Mouse (Mus musculus): ENCODE results near the gene A630095E13Rik. TPM values are rescaled to one million over a fixed set of nuclear protein-coding genes. Genes with fewer than 3 reads are reported as not detected.
"Not testable (repeated sequence)": the region's sequence is repeated elsewhere in the genome, so short reads cannot be mapped to it uniquely, and the experiment has no call there.

Gene A630095E13Rik
- polyA plus RNA-seq (2012) = not detected in 2 replicates

DNA sequence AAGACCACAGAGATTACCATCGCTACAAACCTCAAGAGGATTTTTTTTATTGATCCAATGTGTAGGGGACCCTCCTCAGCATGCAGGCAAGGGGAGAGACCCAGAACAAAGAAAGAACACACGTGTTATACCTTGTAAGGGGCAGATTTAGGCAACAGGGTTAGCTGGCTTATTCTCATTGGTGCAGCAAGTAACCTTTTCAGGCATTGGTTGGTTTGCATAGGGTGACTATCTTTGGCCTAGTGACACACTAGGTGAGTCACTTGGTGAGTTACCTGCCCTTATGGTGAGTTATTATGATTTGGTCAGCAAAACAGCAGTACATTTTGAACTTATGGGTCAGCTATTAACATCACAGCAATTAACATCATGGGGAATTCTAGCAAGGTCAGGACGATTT lies at the start of gene A630095E13Rik:
Gene A630095E13Rik (minus strand): TSS at position 101 of the 400 bp plus-strand sequence.
- H3K4me3 ChIP-seq (replicated peaks); H3K36me3 ChIP-seq (ENCODE audit: control insufficient read depth); H3K27me3 ChIP-seq (ENCODE audit: control insufficient read depth); H3K4me1 ChIP-seq (ENCODE audit: control insufficient read depth); H3K9me3 ChIP-seq (ENCODE audit: control insufficient read depth, low read length): not testable (repeated sequence)

DNA sequence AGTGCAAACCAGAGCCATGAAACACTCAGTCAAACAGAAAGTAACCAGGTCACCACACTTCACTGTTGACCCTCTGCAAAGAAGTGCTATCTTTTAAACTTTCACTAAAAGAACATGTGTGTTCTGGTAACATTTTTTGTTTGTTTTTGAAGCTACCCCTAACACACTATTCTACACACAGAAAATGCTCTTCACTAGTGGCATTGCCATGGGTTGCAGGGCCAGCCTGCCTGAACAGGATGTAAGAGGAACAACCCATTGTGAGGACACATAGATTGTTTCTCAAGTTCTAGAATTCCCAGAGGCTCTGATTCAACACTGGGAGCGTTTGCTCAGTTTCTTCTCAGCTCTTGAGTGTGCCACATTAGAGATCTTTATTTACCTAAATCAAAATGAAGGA lies 49.7 kb upstream of the A630095E13Rik start, which contains the start of gene Acrv1:
Gene Acrv1 (plus strand): TSS at position 301 of the 400 bp plus-strand sequence.
- Histone ChIP-seq H3K4me1 (ENCODE audit: control insufficient read depth) (no peaks in the 10 kb centered on the region), H3K4me3 (replicated peaks) (no peak within 1 kb of the TSS), H3K9me3 (ENCODE audit: control insufficient read depth, low read length) (no peaks in the 10 kb centered on the region), H3K36me3 (ENCODE audit: control insufficient read depth) (no peaks in the 10 kb centered on the region), H3K27me3 (ENCODE audit: control insufficient read depth) (no peaks in the 10 kb centered on the region)
- TF ChIP-seq TAL1 (IDR thresholded peaks at IDR 0.05; ENCODE audit: low read length) (no peak), GATA1 (IDR thresholded peaks at IDR 0.05; ENCODE audit: low read length) (no peak)

DNA sequence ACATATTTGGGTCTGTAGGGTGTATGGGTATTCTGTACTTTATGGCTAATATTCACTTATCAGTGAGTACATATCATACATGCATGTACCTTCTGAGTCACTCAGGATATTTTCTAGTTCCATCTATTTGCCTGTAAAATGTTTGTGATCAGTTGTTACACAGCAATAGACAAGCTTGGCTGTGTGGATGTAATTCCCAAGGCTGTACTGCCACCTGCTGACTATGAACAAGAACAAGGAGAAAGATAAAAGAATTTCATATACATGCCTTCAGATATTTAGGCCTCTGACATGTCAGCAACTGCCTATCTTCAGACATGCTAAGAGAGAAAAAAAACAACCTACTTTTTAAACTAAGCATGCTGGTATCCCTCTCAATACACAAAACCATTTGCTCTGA lies 44.2 kb upstream of the A630095E13Rik start:
- H3K4me3 ChIP-seq (replicated peaks) = no peak overlapping the region
- no peaks in the 10 kb centered on the region for H3K36me3 ChIP-seq (ENCODE audit: control insufficient read depth)
- no peaks in the 10 kb centered on the region for H3K4me1 ChIP-seq (ENCODE audit: control insufficient read depth)
- TF ChIP-seq GATA1 (IDR thresholded peaks at IDR 0.05; ENCODE audit: low read length) (no peak), TAL1 (IDR thresholded peaks at IDR 0.05; ENCODE audit: low read length) (no peak)
- no peaks in the 10 kb centered on the region for H3K9me3 ChIP-seq (ENCODE audit: control insufficient read depth, low read length)
- no peaks in the 10 kb centered on the region for H3K27me3 ChIP-seq (ENCODE audit: control insufficient read depth)

DNA sequence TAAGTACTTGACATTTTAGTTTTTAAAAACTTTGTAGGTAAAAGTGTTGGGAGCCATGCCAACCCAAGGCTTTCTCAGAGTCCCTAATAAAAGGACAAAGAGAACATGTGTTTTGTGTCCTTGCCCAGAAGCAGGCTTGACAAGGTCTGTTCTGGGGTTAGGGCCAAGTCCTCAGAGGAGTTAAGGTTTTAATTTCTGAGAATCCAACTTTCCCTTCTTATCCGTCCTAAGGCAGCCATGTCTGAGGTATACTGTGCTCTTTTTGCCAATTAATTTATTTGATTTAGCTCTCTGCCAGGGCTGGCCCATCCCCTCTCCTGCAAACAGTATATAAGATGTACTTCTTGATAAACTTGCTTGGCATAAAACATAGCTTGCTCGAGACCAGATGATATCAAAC lies 38.2 kb upstream of the A630095E13Rik start:
- Histone ChIP-seq H3K9me3 (ENCODE audit: control insufficient read depth, low read length) (no peaks in the 10 kb centered on the region), H3K4me1 (ENCODE audit: control insufficient read depth) (no peaks in the 10 kb centered on the region), H3K36me3 (ENCODE audit: control insufficient read depth) (no peaks in the 10 kb centered on the region), H3K27me3 (ENCODE audit: control insufficient read depth) (no peaks in the 10 kb centered on the region), H3K4me3 (replicated peaks) (no peak overlapping the region)
- no peak for TF ChIP-seq TAL1 (IDR thresholded peaks at IDR 0.05; ENCODE audit: low read length)
- no peak for TF ChIP-seq GATA1 (IDR thresholded peaks at IDR 0.05; ENCODE audit: low read length)

Other genes starting within 250 kb of the A630095E13Rik start
- not detected in 2 replicates for gene Gm7257, start 211.5 kb downstream of the A630095E13Rik start, polyA plus RNA-seq (2012)
- gene Gm9513, start 167.7 kb downstream of the A630095E13Rik start, polyA plus RNA-seq (2012) = not detected in 2 replicates
- gene Gm5615, start 101.4 kb downstream of the A630095E13Rik start, polyA plus RNA-seq (2012) = not detected in 2 replicates
- gene Gm17689, start 60.7 kb downstream of the A630095E13Rik start, polyA plus RNA-seq (2012) = not detected in 2 replicates
- not detected in 2 replicates for gene Acrv1, start 49.8 kb upstream of the A630095E13Rik start, polyA plus RNA-seq (2012)
- 0.14 and 0.68 TPM in 2 replicates for gene Chek1, start 83.7 kb upstream of the A630095E13Rik start, polyA plus RNA-seq (2012)
- 0.14 and 0.20 TPM in 2 replicates for gene Stt3a, start 124.3 kb upstream of the A630095E13Rik start, polyA plus RNA-seq (2012)
- gene Ei24, start 154.0 kb upstream of the A630095E13Rik start, polyA plus RNA-seq (2012) = 1.2 and 2.0 TPM in 2 replicates
- not detected in 2 replicates for gene Fez1, start 178.5 kb upstream of the A630095E13Rik start, polyA plus RNA-seq (2012)